Mouse (Mus musculus) layer of hippocampus, adult 11-12 months (tissue): ENCODE results near the gene Ap1s2.

Experiments
- DNase-seq: peaks from one replicate; pipeline ENCODE4 v3.0.0; 2022; ENCODE audit warnings: low spot score

The Ap1s2 gene

GRCm38 (mm10) chrX:163908337-163909250, at the start of gene Ap1s2:
Gene Ap1s2 (plus strand): TSS chrX:163909017.
- DNase-seq = peak; percentile 94

- DNase-seq = no peak
These were observed 41.0 kb upstream of the Ap1s2 start for GRCm38 (mm10) chrX:163867711-163868379.

- no peak for DNase-seq
These were observed 40.0 kb upstream of the Ap1s2 start for GRCm38 (mm10) chrX:163868659-163869278.

- no peak for DNase-seq
These were observed 32.9 kb upstream of the Ap1s2 start for GRCm38 (mm10) chrX:163875932-163876331.

GRCm38 (mm10) chrX:163876636-163877035, 32.2 kb upstream of the Ap1s2 start:
- DNase-seq = no peak

- no peak for DNase-seq
These were observed 29.8 kb upstream of the Ap1s2 start for GRCm38 (mm10) chrX:163879039-163879438.

GRCm38 (mm10) chrX:163879461-163879860, 29.4 kb upstream of the Ap1s2 start:
- DNase-seq = no peak

- no peak for DNase-seq
These were observed 23.3 kb upstream of the Ap1s2 start for GRCm38 (mm10) chrX:163885539-163885981.

- no peak for DNase-seq
These were observed 11.5 kb upstream of the Ap1s2 start for GRCm38 (mm10) chrX:163897354-163897753.

GRCm38 (mm10) chrX:163899431-163900020, 9.3 kb upstream of the Ap1s2 start:
- no peak for DNase-seq

- DNase-seq = no peak
These were observed 2.0 kb upstream of the Ap1s2 start for GRCm38 (mm10) chrX:163906861-163907260.

- no peak for DNase-seq
These were observed 847 bp upstream of the Ap1s2 start for GRCm38 (mm10) chrX:163908003-163908336.

GRCm38 (mm10) chrX:163909381-163909780, 564 bp downstream of the Ap1s2 start:
- DNase-seq = peak; percentile 24

- DNase-seq = no peak
These were observed 4.0 kb downstream of the Ap1s2 start for GRCm38 (mm10) chrX:163912791-163913190.

- no peak for DNase-seq
These were observed 20.7 kb downstream of the Ap1s2 start for GRCm38 (mm10) chrX:163929550-163929949.

- no peak for DNase-seq
These were observed 25.9 kb downstream of the Ap1s2 start for GRCm38 (mm10) chrX:163934731-163935130.

- peak; percentile 51 for DNase-seq
These were observed 29.8 kb downstream of the Ap1s2 start for GRCm38 (mm10) chrX:163938587-163938986.

- no peak for DNase-seq
These were observed 35.6 kb downstream of the Ap1s2 start for GRCm38 (mm10) chrX:163944381-163944780.

- no peak for DNase-seq
These were observed 42.8 kb downstream of the Ap1s2 start for GRCm38 (mm10) chrX:163951618-163952017.

- no peak for DNase-seq
These were observed 48.6 kb downstream of the Ap1s2 start for GRCm38 (mm10) chrX:163957381-163957780.

GRCm38 (mm10) chrX:163957803-163958466, 49.1 kb downstream of the Ap1s2 start:
- peak; percentile 49 for DNase-seq

GRCm38 (mm10) chrX:163958467-163958875, 49.7 kb downstream of the Ap1s2 start, which contains the start of gene Zrsr2:
Gene Zrsr2 (minus strand): TSS chrX:163958661.
- peak; percentile 79 for DNase-seq
